9 mouse cellular contexts compared by ENCODE assay signal in the genomic region with DNA sequence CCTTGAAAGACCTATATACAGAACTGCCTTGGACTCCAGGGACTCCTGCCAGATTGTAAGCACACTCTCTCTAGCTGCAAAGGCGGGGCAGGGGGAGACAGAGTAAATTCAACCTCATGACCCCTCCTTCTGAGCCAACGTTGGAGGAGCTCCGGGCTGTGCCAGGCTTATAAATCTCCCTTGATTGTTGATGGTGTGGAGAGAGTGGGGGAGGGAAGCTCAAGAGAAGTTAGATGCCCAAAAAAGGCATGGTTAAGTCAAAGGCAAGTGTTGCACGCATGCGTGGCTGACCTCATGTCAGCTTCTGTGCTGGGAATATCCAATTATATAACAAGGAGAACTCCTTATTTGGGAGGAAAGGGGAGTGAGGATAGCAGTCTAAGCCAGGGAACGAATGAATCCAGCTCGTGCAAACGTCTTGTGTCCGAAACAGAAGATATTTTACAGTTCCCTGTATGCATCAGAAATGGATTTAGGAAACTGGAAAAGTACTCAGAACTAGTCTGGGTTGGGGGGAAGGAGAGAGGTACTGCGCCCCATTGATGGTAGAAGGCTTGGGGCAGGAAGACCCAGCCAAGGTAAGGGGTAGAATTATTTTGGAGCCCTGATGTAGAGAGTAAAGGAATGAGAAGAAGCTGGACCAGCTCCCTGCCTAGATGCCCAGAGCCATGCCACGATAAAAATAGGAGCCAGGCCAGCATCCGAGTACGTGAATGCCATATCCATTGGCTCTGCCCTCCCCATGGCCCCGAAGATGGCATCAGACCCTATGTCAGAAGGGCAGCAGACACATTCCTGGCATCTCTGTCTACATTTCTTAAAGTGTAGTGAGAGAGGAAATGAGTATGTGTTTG. TPM values are rescaled to one million over a fixed set of nuclear protein-coding genes. Genes with fewer than 3 reads are reported as not detected.
DNase-seq lines count a peak whose midpoint lies in the region; ATAC-seq lines count a peak whose summit lies in the region.
"Had no signal": no experiment of that assay in that cellular context is flagged by ENCODE, and none has a peak within 500 bp of the region (broad histone marks: within the 10 kb centered on the region; RNA-seq: fewer than 3 reads in every experiment).

No protein-coding gene starts in this region.

- 44% methylated on average over 14 of the region's 14 CpGs for WGBS in kidney, embryonic 15.5 days
- WGBS in midbrain, embryonic 15.5 days = 86% methylated on average over 14 of the region's 14 CpGs
- WGBS in midbrain, embryonic 11.5 days = 90% methylated on average over 14 of the region's 14 CpGs

- H3K27ac ChIP-seq in kidney, embryonic 15.5 days = peak overlapping the region; percentile 55
- H3K27ac ChIP-seq in midbrain, embryonic 15.5 days = no peak overlapping the region
- H3K27ac ChIP-seq in midbrain, embryonic 11.5 days (ENCODE audit: low read depth, low read length) = no peak overlapping the region
- H3K27ac ChIP-seq: embryonic facial prominence, embryonic 15.5 days had no signal

- peak; percentile 10 for DNase-seq in forelimb bud, embryonic 11.5 days (ENCODE audit: low read depth, low spot score)
- peak; percentile 77 for DNase-seq in heart, adult 8-10 months (ENCODE audit: low spot score)
- peak; percentile 78 to 89 for DNase-seq in lung, postnatal 4 days
- DNase-seq in midbrain, embryonic 11.5 days (ENCODE audit: low spot score, missing footprints) = no peak
- no peak for DNase-seq in cerebellum, postnatal 10 days

- H3K9ac ChIP-seq in kidney, embryonic 15.5 days = no peak overlapping the region
- H3K9ac ChIP-seq in midbrain, embryonic 15.5 days = no peak overlapping the region
- H3K9ac ChIP-seq in midbrain, embryonic 11.5 days (ENCODE audit: low read length) = no peak overlapping the region
- H3K9ac ChIP-seq: embryonic facial prominence, embryonic 15.5 days had no signal

- H3K4me3 ChIP-seq in kidney, embryonic 15.5 days (replicated peaks) = no peak overlapping the region
- H3K4me3 ChIP-seq in midbrain, embryonic 15.5 days = no peak overlapping the region
- H3K4me3 ChIP-seq in midbrain, embryonic 11.5 days (ENCODE audit: low read depth, low read length) = no peak overlapping the region
- H3K4me3 ChIP-seq: embryonic facial prominence, embryonic 15.5 days had no signal

- peak; percentile 91 for ATAC-seq in kidney, embryonic 15.5 days (replicated peaks; ENCODE audit: low FRiP score)
- ATAC-seq in midbrain, embryonic 15.5 days (replicated peaks) = no peak
- ATAC-seq in midbrain, embryonic 11.5 days (ENCODE audit: low FRiP score) = no peak

- H3K4me2 ChIP-seq in kidney, embryonic 15.5 days = no peak overlapping the region
- H3K4me2 ChIP-seq in midbrain, embryonic 15.5 days = no peak overlapping the region
- H3K4me2 ChIP-seq in midbrain, embryonic 11.5 days = no peak overlapping the region
- H3K4me2 ChIP-seq: embryonic facial prominence, embryonic 15.5 days; liver, embryonic 11.5 days had no signal

- H3K36me3 ChIP-seq in kidney, embryonic 15.5 days = peaks cover 75% of the 10 kb centered on the region
- H3K36me3 ChIP-seq in midbrain, embryonic 15.5 days (replicated peaks) = peaks cover 18% of the 10 kb centered on the region; the same call in 1 of the 2 replicates
- H3K36me3 ChIP-seq in midbrain, embryonic 11.5 days (ENCODE audit: control insufficient read depth, insufficient read depth, low read length) = peaks cover 5% of the 10 kb centered on the region; the same call in 1 of the 2 replicates

- H3K4me1 ChIP-seq in kidney, embryonic 15.5 days = peaks cover 10% of the 10 kb centered on the region
- H3K4me1 ChIP-seq in midbrain, embryonic 15.5 days = no peaks in the 10 kb centered on the region
- H3K4me1 ChIP-seq in midbrain, embryonic 11.5 days (ENCODE audit: control insufficient read depth, insufficient read depth, low read length) = peaks cover 2% of the 10 kb centered on the region; the same call in 1 of the 2 replicates
- H3K4me1 ChIP-seq: embryonic facial prominence, embryonic 15.5 days had no signal

- H3K27me3 ChIP-seq in kidney, embryonic 15.5 days = no peaks in the 10 kb centered on the region
- no peaks in the 10 kb centered on the region for H3K27me3 ChIP-seq in midbrain, embryonic 15.5 days (replicated peaks)
- H3K27me3 ChIP-seq in midbrain, embryonic 11.5 days (ENCODE audit: control insufficient read depth, insufficient read depth, low read length) = no peaks in the 10 kb centered on the region
- H3K27me3 ChIP-seq: embryonic facial prominence, embryonic 15.5 days had no signal

- H3K9me3 ChIP-seq in kidney, embryonic 15.5 days (replicated peaks) = no peaks in the 10 kb centered on the region
- H3K9me3 ChIP-seq in midbrain, embryonic 15.5 days = no peaks in the 10 kb centered on the region
- H3K9me3 ChIP-seq in midbrain, embryonic 11.5 days (ENCODE audit: control insufficient read depth, low read length) = no peaks in the 10 kb centered on the region
- H3K9me3 ChIP-seq: embryonic facial prominence, embryonic 15.5 days had no signal

RNA-seq across cellular contexts. Expression of gene Snx19, which starts 18.6 kb away (rescaled TPM):
- total RNA-seq in heart, adult 8-10 months (2022) = 10 to 100 TPM; 25.0 to 30.9 (median 27.3) TPM
- polyA plus RNA-seq in kidney, embryonic 15.5 days (2015; fragmentation: Nextera tagmentation; extraction: Ambion mirVana) = 18.9 and 20.0 TPM in 2 replicates
- 21.3 and 23.6 TPM in 2 replicates for polyA plus RNA-seq in midbrain, embryonic 15.5 days (2015; fragmentation: Nextera tagmentation; extraction: Ambion mirVana)
- polyA plus RNA-seq in midbrain, embryonic 11.5 days (2014; fragmentation: Nextera tagmentation; extraction: Ambion mirVana) = 25.8 and 27.5 TPM in 2 replicates

Comparison
In these comparisons a context has a peak if more than half of its experiments do, and no peak if none do; other contexts are left out.
1. DNase-seq: peak in forelimb bud, embryonic 11.5 days (single experiment), heart, adult 8-10 months (single experiment) and lung, postnatal 4 days (2 of 2); none in midbrain, embryonic 11.5 days (single experiment) and cerebellum, postnatal 10 days (0 of 2).